Mouse (Mus musculus): ENCODE data around the gene Cactin. TPM values are rescaled to one million over a fixed set of nuclear protein-coding genes. Genes with fewer than 3 reads are reported as not detected.

Gene Cactin
- polyA plus RNA-seq, 1 experiment from 2014 or later, result 40.3 TPM

DNA sequence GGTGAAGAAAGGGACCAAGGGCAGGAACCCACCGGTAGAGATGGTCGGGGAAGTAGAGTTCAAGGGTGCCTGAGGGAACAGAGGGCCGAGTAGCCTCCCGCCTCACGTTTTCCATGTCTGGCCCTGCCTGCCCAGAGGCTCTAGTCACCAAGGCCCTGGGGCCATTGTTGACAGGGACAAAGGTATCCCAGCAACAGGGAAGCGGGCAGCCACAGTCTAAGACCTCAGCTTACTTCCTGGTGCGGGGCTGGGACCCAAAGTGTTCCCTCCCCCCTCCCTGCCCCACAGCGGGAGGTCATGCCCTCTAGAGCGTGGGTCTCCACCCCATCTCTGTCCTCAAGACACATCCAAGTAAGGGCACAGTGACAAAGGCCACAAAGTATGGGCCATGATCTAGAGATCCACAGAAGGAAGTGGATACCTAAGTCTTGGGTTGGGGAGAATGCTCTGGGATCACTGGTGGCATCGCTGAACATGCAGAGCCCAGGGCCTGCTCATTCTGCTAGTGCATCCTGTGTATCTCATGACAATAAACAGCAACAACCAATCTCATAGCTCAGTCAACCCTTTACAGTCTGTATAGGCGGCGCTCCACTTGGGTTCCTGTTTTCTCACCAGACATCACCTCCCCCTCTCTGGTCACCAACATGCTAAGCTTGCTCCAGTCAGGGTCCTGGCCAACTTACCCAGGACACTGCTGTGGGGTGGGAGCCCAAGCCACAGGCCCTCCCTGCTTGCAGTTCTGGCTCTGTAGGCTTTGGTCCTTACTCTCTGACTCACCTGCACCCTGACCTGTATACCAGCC lies 45.0 kb downstream of the Cactin start, which contains the start of gene 4930404N11Rik:
Gene 4930404N11Rik, minus strand, starts transcription at position 145 of the 805 bp plus-strand sequence.
- Histone ChIP-seq H3K9me3 (replicated peaks) (no peaks in the 10 kb centered on the region), H3K27ac (ENCODE audit: poor library complexity, severe bottlenecking) (peak within 1 kb of the TSS; percentile 16), H3K27me3 (replicated peaks) (peaks cover 3% of the 10 kb centered on the region; the same call in 1 of the 2 replicates), H3K36me3 (peaks cover 63% of the 10 kb centered on the region), H3K4me3 (peak within 1 kb of the TSS; percentile 49), H3K4me2 (peak within 1 kb of the TSS; percentile 82), H3K9ac (peak within 1 kb of the TSS; percentile 78), H3K4me1 (replicated peaks) (peaks cover 57% of the 10 kb centered on the region)
- WGBS, result 29% methylated on average over 12 of the region's 12 CpGs
- peak; percentile 1; the same call in 1 of the 2 replicates for ATAC-seq (ENCODE audit: insufficient number of reproducible peaks, low FRiP score)

DNA sequence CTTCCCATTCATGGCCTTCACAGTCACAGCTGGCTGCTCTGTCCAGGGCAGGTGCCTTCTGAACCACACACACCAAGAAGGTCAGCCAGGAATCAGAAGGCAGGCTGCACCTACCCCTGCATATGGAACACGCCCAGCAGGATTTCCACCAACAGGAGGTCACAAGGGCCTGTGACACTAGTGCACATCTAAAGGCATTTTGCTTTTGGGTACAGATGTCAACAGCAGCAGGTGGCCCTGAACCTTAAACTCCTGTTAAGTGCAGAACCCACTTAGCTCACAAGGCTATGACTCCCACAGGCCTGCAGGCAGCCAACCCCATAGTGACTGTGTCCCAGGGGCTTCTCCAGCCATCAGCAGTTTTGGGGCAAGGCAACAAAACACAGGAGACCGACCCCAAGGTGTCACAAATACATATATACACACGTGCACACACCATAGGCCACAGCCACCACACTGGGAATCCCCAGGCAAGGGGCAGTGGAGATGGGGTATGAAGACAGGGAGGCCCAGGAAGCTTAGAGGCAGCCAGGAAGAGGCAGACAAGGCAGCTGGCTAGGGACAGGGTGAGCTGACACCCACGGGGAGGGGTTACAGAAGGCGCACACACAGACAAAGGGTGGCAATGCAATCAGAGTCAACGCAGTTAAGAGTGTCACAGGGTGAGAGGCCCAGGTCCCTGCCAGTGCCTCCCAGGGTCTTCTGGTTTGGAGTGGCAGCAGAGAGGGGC lies 45.7 kb downstream of the Cactin start:
- H3K4me2 ChIP-seq, result no peak overlapping the region
- ATAC-seq (ENCODE audit: insufficient number of reproducible peaks, low FRiP score), result no peak
- peaks cover 3% of the 10 kb centered on the region; the same call in 1 of the 2 replicates for H3K27me3 ChIP-seq (replicated peaks)
- peaks cover 52% of the 10 kb centered on the region for H3K4me1 ChIP-seq (replicated peaks)
- no peak overlapping the region for H3K4me3 ChIP-seq
- H3K36me3 ChIP-seq, result peaks cover 67% of the 10 kb centered on the region
- H3K27ac ChIP-seq (ENCODE audit: poor library complexity, severe bottlenecking), result no peak overlapping the region; the same call in 1 of the 2 replicates
- no peaks in the 10 kb centered on the region for H3K9me3 ChIP-seq (replicated peaks)
- WGBS, result 73% methylated on average over 6 of the region's 6 CpGs
- H3K9ac ChIP-seq, result no peak overlapping the region

DNA sequence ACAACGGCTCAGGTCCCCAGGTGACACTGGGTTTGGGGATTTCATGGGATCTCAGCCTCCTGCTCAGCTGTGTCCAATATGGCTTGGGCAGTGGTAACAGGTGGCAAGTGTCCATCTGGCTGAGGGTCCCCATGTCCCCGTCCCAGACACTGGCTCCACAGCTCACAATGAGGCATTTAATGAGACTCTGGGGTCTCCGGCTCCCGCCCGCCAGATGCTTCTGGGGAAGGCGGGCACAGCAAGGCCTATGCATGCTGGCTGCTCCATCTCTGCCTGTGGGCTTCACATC lies 46.2 kb downstream of the Cactin start:
- WGBS, result 91% methylated on average over 6 of the region's 6 CpGs
- Histone ChIP-seq H3K27ac (ENCODE audit: poor library complexity, severe bottlenecking) (no peak overlapping the region), H3K4me3 (no peak overlapping the region), H3K4me2 (no peak overlapping the region), H3K9me3 (replicated peaks) (no peaks in the 10 kb centered on the region), H3K36me3 (peaks cover 67% of the 10 kb centered on the region), H3K27me3 (replicated peaks) (peaks cover 3% of the 10 kb centered on the region; the same call in 1 of the 2 replicates), H3K4me1 (replicated peaks) (peaks cover 47% of the 10 kb centered on the region), H3K9ac (no peak overlapping the region)
- no peak for ATAC-seq (ENCODE audit: insufficient number of reproducible peaks, low FRiP score)

DNA sequence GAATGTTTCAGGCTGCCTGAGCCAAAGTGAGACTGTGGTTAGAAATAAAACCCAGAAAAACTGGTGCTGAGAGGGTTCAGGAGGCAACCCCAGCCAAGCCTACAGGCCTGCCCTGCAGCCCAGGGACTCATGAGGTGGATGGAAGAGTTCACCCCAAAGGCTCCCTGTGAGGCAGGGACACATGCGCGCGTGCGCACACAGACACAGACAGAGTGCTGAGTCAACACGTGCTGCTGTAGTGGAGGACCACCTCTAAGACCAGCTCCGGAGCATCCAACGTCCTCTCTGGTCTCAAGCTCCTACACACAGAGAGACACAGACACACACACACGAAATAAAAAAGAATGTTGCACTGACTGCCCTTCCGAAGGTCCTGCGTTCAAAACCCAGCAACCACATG lies 54.4 kb downstream of the Cactin start:
- Histone ChIP-seq H3K4me1 (replicated peaks) (peaks cover 26% of the 10 kb centered on the region), H3K4me3 (no peak overlapping the region), H3K4me2 (no peak overlapping the region), H3K27me3 (replicated peaks) (no peaks in the 10 kb centered on the region), H3K36me3 (peaks cover 58% of the 10 kb centered on the region), H3K9me3 (replicated peaks) (no peaks in the 10 kb centered on the region), H3K27ac (ENCODE audit: poor library complexity, severe bottlenecking) (no peak overlapping the region), H3K9ac (no peak overlapping the region)
- 91% methylated on average over 10 of the region's 10 CpGs for WGBS
- no peak for ATAC-seq (ENCODE audit: insufficient number of reproducible peaks, low FRiP score)

Small RNAs within 50 kb of the gene (microRNA-seq; reads per million reads assigned to microRNA genes)
- 6.4 reads per million, percentile 19 among the genes with 10 or more reads in this experiment for gene Mir3057

Other genes with a start within 250 kb of the Cactin start
- gene Creb3l3, start 222.2 kb upstream of the Cactin start, polyA plus RNA-seq (2016; fragmentation: Nextera tagmentation; extraction: Ambion mirVana), result 0.31 and 0.47 TPM in 2 replicates
- 161 and 165 TPM in 2 replicates for gene Map2k2, start 215.2 kb upstream of the Cactin start, polyA plus RNA-seq (2016; fragmentation: Nextera tagmentation; extraction: Ambion mirVana)
- 24.7 and 24.8 TPM in 2 replicates for gene Zbtb7a, start 185.9 kb upstream of the Cactin start, polyA plus RNA-seq (2016; fragmentation: Nextera tagmentation; extraction: Ambion mirVana)
- gene Pias4, start 153.2 kb upstream of the Cactin start, polyA plus RNA-seq (2016; fragmentation: Nextera tagmentation; extraction: Ambion mirVana), result 36.0 and 36.1 TPM in 2 replicates
- gene Eef2, start 144.5 kb upstream of the Cactin start, polyA plus RNA-seq (2016; fragmentation: Nextera tagmentation; extraction: Ambion mirVana), result 408 and 433 TPM in 2 replicates
- 62.8 and 69.0 TPM in 2 replicates for gene Dapk3, start 138.1 kb upstream of the Cactin start, polyA plus RNA-seq (2016; fragmentation: Nextera tagmentation; extraction: Ambion mirVana)
- 0.18 TPM in 1 of 2 replicates, not detected in the other for gene 4930442H23Rik, start 137.3 kb upstream of the Cactin start, polyA plus RNA-seq (2016; fragmentation: Nextera tagmentation; extraction: Ambion mirVana)
- 3.9 and 4.9 TPM in 2 replicates for gene Nmrk2, start 119.1 kb upstream of the Cactin start, polyA plus RNA-seq (2016; fragmentation: Nextera tagmentation; extraction: Ambion mirVana)
- 0.46 and 0.72 TPM in 2 replicates for gene Atcay, start 90.3 kb upstream of the Cactin start, polyA plus RNA-seq (2016; fragmentation: Nextera tagmentation; extraction: Ambion mirVana)
- gene Zfr2, start 87.9 kb upstream of the Cactin start, polyA plus RNA-seq (2016; fragmentation: Nextera tagmentation; extraction: Ambion mirVana), result 6.1 and 7.2 TPM in 2 replicates
- gene Matk, start 68.2 kb upstream of the Cactin start, polyA plus RNA-seq (2016; fragmentation: Nextera tagmentation; extraction: Ambion mirVana), result 2.0 and 2.2 TPM in 2 replicates
- 243 and 253 TPM in 2 replicates for gene Mrpl54, start 54.2 kb upstream of the Cactin start, polyA plus RNA-seq (2016; fragmentation: Nextera tagmentation; extraction: Ambion mirVana)
- gene Apba3, start 54.1 kb upstream of the Cactin start, polyA plus RNA-seq (2016; fragmentation: Nextera tagmentation; extraction: Ambion mirVana), result 43.3 and 46.1 TPM in 2 replicates
- gene Tjp3, start 29.5 kb upstream of the Cactin start, polyA plus RNA-seq (2016; fragmentation: Nextera tagmentation; extraction: Ambion mirVana), result 1.7 and 2.3 TPM in 2 replicates
- gene Pip5k1c, start 28.1 kb upstream of the Cactin start, polyA plus RNA-seq (2016; fragmentation: Nextera tagmentation; extraction: Ambion mirVana), result 41.1 and 43.4 TPM in 2 replicates
- 13.4 TPM in 2 replicates for gene Tbxa2r, start 7.6 kb downstream of the Cactin start, polyA plus RNA-seq (2016; fragmentation: Nextera tagmentation; extraction: Ambion mirVana)
- gene Gipc3, start 22.2 kb downstream of the Cactin start, polyA plus RNA-seq (2016; fragmentation: Nextera tagmentation; extraction: Ambion mirVana), result not detected in 2 replicates
- gene Hmg20b, start 29.4 kb downstream of the Cactin start, polyA plus RNA-seq (2016; fragmentation: Nextera tagmentation; extraction: Ambion mirVana), result 107 and 109 TPM in 2 replicates
- gene Mfsd12, start 36.4 kb downstream of the Cactin start, polyA plus RNA-seq (2016; fragmentation: Nextera tagmentation; extraction: Ambion mirVana), result 13.0 and 13.4 TPM in 2 replicates
- gene 4930404N11Rik, start 44.7 kb downstream of the Cactin start, polyA plus RNA-seq (2016; fragmentation: Nextera tagmentation; extraction: Ambion mirVana), result 0.82 and 0.91 TPM in 2 replicates
- 96.4 and 99.5 TPM in 2 replicates for gene Fzr1, start 57.4 kb downstream of the Cactin start, polyA plus RNA-seq (2016; fragmentation: Nextera tagmentation; extraction: Ambion mirVana)
- 66.7 and 66.9 TPM in 2 replicates for gene Dohh, start 63.3 kb downstream of the Cactin start, polyA plus RNA-seq (2016; fragmentation: Nextera tagmentation; extraction: Ambion mirVana)
- 1.9 and 2.2 TPM in 2 replicates for gene Gm48551, start 63.4 kb downstream of the Cactin start, polyA plus RNA-seq (2016; fragmentation: Nextera tagmentation; extraction: Ambion mirVana)
- 1.2 and 1.8 TPM in 2 replicates for gene Gm48552, start 67.9 kb downstream of the Cactin start, polyA plus RNA-seq (2016; fragmentation: Nextera tagmentation; extraction: Ambion mirVana)
- 2.9 and 4.3 TPM in 2 replicates for gene Smim24, start 71.9 kb downstream of the Cactin start, polyA plus RNA-seq (2016; fragmentation: Nextera tagmentation; extraction: Ambion mirVana)
- 39.3 and 40.7 TPM in 2 replicates for gene Nfic, start 134.5 kb downstream of the Cactin start, polyA plus RNA-seq (2016; fragmentation: Nextera tagmentation; extraction: Ambion mirVana)
- 0.19 and 0.28 TPM in 2 replicates for gene Celf5, start 161.6 kb downstream of the Cactin start, polyA plus RNA-seq (2016; fragmentation: Nextera tagmentation; extraction: Ambion mirVana)
- gene Ncln, start 175.3 kb downstream of the Cactin start, polyA plus RNA-seq (2016; fragmentation: Nextera tagmentation; extraction: Ambion mirVana), result 54.9 and 60.2 TPM in 2 replicates
- 0.42 and 0.52 TPM in 2 replicates for gene S1pr4, start 179.0 kb downstream of the Cactin start, polyA plus RNA-seq (2016; fragmentation: Nextera tagmentation; extraction: Ambion mirVana)
- gene Gna15, start 203.1 kb downstream of the Cactin start, polyA plus RNA-seq (2016; fragmentation: Nextera tagmentation; extraction: Ambion mirVana), result 1.9 and 2.3 TPM in 2 replicates
- 58.4 and 66.2 TPM in 2 replicates for gene Gna11, start 224.1 kb downstream of the Cactin start, polyA plus RNA-seq (2016; fragmentation: Nextera tagmentation; extraction: Ambion mirVana)
- 636 and 677 TPM in 2 replicates for gene Aes, start 238.4 kb downstream of the Cactin start, polyA plus RNA-seq (2016; fragmentation: Nextera tagmentation; extraction: Ambion mirVana)

Measured in heart, embryonic 12.5 days (tissue).